Comparison of ENCODE assay signal across 9 mouse cellular contexts in genomic region chrX:73718271-73718670, GRCm38 (mm10). TPM values are rescaled to one million over a fixed set of nuclear protein-coding genes. Genes with fewer than 3 reads are reported as not detected.
DNase-seq lines count a peak whose midpoint lies in the region; ATAC-seq and TF ChIP-seq lines count a peak whose summit lies in the region.
"Had no signal": no experiment of that assay in that cellular context is flagged by ENCODE, and none has a peak within 500 bp of the region (broad histone marks: within the 10 kb centered on the region; RNA-seq: fewer than 3 reads in every experiment).

No protein-coding gene starts in this region.

- H3K9me3 ChIP-seq in liver, embryonic 16.5 days (replicated peaks; ENCODE audit: control insufficient read depth, low read length): no peaks in the 10 kb centered on the region
- no peaks in the 10 kb centered on the region for H3K9me3 ChIP-seq in stomach, postnatal 0 days (ENCODE audit: control insufficient read depth, low read length)

- no peak for TF ChIP-seq EP300 in stomach, postnatal 0 days (optimal IDR thresholded peaks at IDR 0.05)

- H3K9ac ChIP-seq in liver, embryonic 16.5 days (ENCODE audit: low read depth, low read length): no peak overlapping the region
- H3K9ac ChIP-seq in stomach, postnatal 0 days (ENCODE audit: low read length): no peak overlapping the region

- H3K4me2 ChIP-seq in liver, embryonic 16.5 days (ENCODE audit: low read depth, low read length): peak overlapping the region; percentile 76
- peak overlapping the region; percentile 58 for H3K4me2 ChIP-seq in stomach, postnatal 0 days (replicated peaks; ENCODE audit: low read depth)

- peak overlapping the region; percentile 51 for H3K27ac ChIP-seq in liver, embryonic 16.5 days (ENCODE audit: low read length)
- peak overlapping the region; percentile 75 for H3K27ac ChIP-seq in stomach, postnatal 0 days (replicated peaks)

- peaks cover 28% of the 10 kb centered on the region for H3K4me1 ChIP-seq in liver, embryonic 16.5 days (ENCODE audit: control insufficient read depth, low read depth, low read length)
- H3K4me1 ChIP-seq in stomach, postnatal 0 days (replicated peaks; ENCODE audit: control insufficient read depth, insufficient read depth): no peaks in the 10 kb centered on the region

- ATAC-seq in liver, embryonic 16.5 days (ENCODE audit: low read depth): no peak
- no peak for ATAC-seq in stomach, postnatal 0 days (ENCODE audit: low FRiP score, low TSS enrichment)
- no peak for ATAC-seq in granulocyte monocyte progenitor cell, adult 5-6 weeks (replicated peaks; ENCODE audit: poor library complexity, severe bottlenecking)

- WGBS in liver, embryonic 16.5 days (ENCODE audit: insufficient replicate concordance): 33% methylated on average over 3 of the region's 3 CpGs
- WGBS in stomach, postnatal 0 days: 22% methylated on average over 3 of the region's 3 CpGs

- H3K36me3 ChIP-seq in liver, embryonic 16.5 days (ENCODE audit: control insufficient read depth, insufficient read depth): no peaks in the 10 kb centered on the region
- no peaks in the 10 kb centered on the region for H3K36me3 ChIP-seq in stomach, postnatal 0 days (ENCODE audit: control insufficient read depth, insufficient read depth, low read length)

- no peaks in the 10 kb centered on the region for H3K27me3 ChIP-seq in liver, embryonic 16.5 days (ENCODE audit: control insufficient read depth, insufficient read depth, low read depth, low read length)
- no peaks in the 10 kb centered on the region for H3K27me3 ChIP-seq in stomach, postnatal 0 days (ENCODE audit: control insufficient read depth, insufficient read depth, low read length)

- H3K4me3 ChIP-seq in liver, embryonic 16.5 days (ENCODE audit: low read depth, low read length): no peak overlapping the region; the same call in none of the 2 replicates
- no peak overlapping the region for H3K4me3 ChIP-seq in stomach, postnatal 0 days (ENCODE audit: low read depth, low read length)

- intact Hi-C loops in heart, postnatal 10 days (cut with DNase I): loop anchor here (5.0 to 10.0 kb wide), 3 partner anchors 54 to 707 kb away; partner anchors contain the start of genes G6pdx and Srpk3

- no peak for TF ChIP-seq CTCF in stomach, postnatal 0 days (IDR thresholded peaks at IDR 0.05; ENCODE audit: low read depth)

- peak; percentile 8 to 13 for DNase-seq in cerebellum, adult 18-20 months
- no peak for DNase-seq in cerebellum, adult 8-10 months
- peak; percentile 14 to 25 for DNase-seq in urinary bladder, postnatal 36 days (ENCODE audit: low spot score in 2 of 2)
- DNase-seq in urinary bladder, postnatal 25 days (ENCODE audit: low spot score): no peak
- peak; percentile 18 to 22 for DNase-seq in heart, postnatal 10 days
- no peak for DNase-seq in stomach, postnatal 0 days (ENCODE audit: low spot score)

RNA-seq across cellular contexts. Expression of gene Abcd1, which starts 1.9 kb away (rescaled TPM):
- total RNA-seq in heart, postnatal 10 days (2021): 10 to 100 TPM; 23.9 to 28.4 TPM
- polyA plus RNA-seq in liver, embryonic 16.5 days (2015; fragmentation: Nextera tagmentation; extraction: Ambion mirVana): 8.0 and 8.1 TPM in 2 replicates
- 9.3 and 9.4 TPM in 2 replicates for polyA plus RNA-seq in stomach, postnatal 0 days (2015; fragmentation: Nextera tagmentation; extraction: Ambion mirVana)
- 61.0 and 61.6 TPM in 2 replicates for total RNA-seq in granulocyte monocyte progenitor cell, adult 5-6 weeks (2014; fragmentation: Nextera tagmentation)
- 19.5 and 26.1 TPM in 2 replicates for total RNA-seq in granulocyte monocyte progenitor cell, adult 5-6 weeks (2017)

RNA-seq across cellular contexts. Expression of gene Bcap31, which starts 2.3 kb away (rescaled TPM):
- 100 to 1,000 TPM in 1 of 2 experiments, 10 to 100 TPM in 1; 99.5 to 104 TPM for total RNA-seq in heart, postnatal 10 days (2021)
- polyA plus RNA-seq in liver, embryonic 16.5 days (2015; fragmentation: Nextera tagmentation; extraction: Ambion mirVana): 129 and 137 TPM in 2 replicates
- 270 and 283 TPM in 2 replicates for polyA plus RNA-seq in stomach, postnatal 0 days (2015; fragmentation: Nextera tagmentation; extraction: Ambion mirVana)
- total RNA-seq in granulocyte monocyte progenitor cell, adult 5-6 weeks (2014; fragmentation: Nextera tagmentation): 127 and 157 TPM in 2 replicates
- total RNA-seq in granulocyte monocyte progenitor cell, adult 5-6 weeks (2017): 255 and 292 TPM in 2 replicates

RNA-seq across cellular contexts. Expression of gene Plxnb3, which starts 38.6 kb away (rescaled TPM):
- total RNA-seq in heart, postnatal 10 days (2021): under 1 TPM; 0.72 to 0.92 TPM
- polyA plus RNA-seq in liver, embryonic 16.5 days (2015; fragmentation: Nextera tagmentation; extraction: Ambion mirVana): 0.23 and 0.47 TPM in 2 replicates
- 0.30 and 0.36 TPM in 2 replicates for polyA plus RNA-seq in stomach, postnatal 0 days (2015; fragmentation: Nextera tagmentation; extraction: Ambion mirVana)
- total RNA-seq in granulocyte monocyte progenitor cell, adult 5-6 weeks (2014; fragmentation: Nextera tagmentation): not detected in 2 replicates
- 0.13 and 0.57 TPM in 2 replicates for total RNA-seq in granulocyte monocyte progenitor cell, adult 5-6 weeks (2017)
- total RNA-seq: hematopoietic stem cell, adult 5-6 weeks had no signal

RNA-seq across cellular contexts. Expression of gene Slc6a8, which starts 45.3 kb away (rescaled TPM):
- total RNA-seq in heart, postnatal 10 days (2021): 100 to 1,000 TPM; 112 to 126 TPM
- polyA plus RNA-seq in liver, embryonic 16.5 days (2015; fragmentation: Nextera tagmentation; extraction: Ambion mirVana): 0.12 and 0.50 TPM in 2 replicates
- 7.5 and 9.2 TPM in 2 replicates for polyA plus RNA-seq in stomach, postnatal 0 days (2015; fragmentation: Nextera tagmentation; extraction: Ambion mirVana)
- 1.1 TPM in 1 of 2 replicates, not detected in the other for total RNA-seq in granulocyte monocyte progenitor cell, adult 5-6 weeks (2014; fragmentation: Nextera tagmentation)
- total RNA-seq in granulocyte monocyte progenitor cell, adult 5-6 weeks (2017): not detected in 2 replicates
- total RNA-seq: hematopoietic stem cell, adult 5-6 weeks had no signal

RNA-seq across cellular contexts. Expression of gene Srpk3, which starts 55.9 kb away (rescaled TPM):
- total RNA-seq in heart, postnatal 10 days (2021): 10 to 100 TPM; 36.0 to 43.6 TPM
- polyA plus RNA-seq in liver, embryonic 16.5 days (2015; fragmentation: Nextera tagmentation; extraction: Ambion mirVana): 1.1 and 2.9 TPM in 2 replicates
- 2.2 and 2.6 TPM in 2 replicates for polyA plus RNA-seq in stomach, postnatal 0 days (2015; fragmentation: Nextera tagmentation; extraction: Ambion mirVana)
- total RNA-seq in granulocyte monocyte progenitor cell, adult 5-6 weeks (2014; fragmentation: Nextera tagmentation): not detected in 2 replicates
- not detected in 2 replicates for total RNA-seq in granulocyte monocyte progenitor cell, adult 5-6 weeks (2017)
- total RNA-seq: hematopoietic stem cell, adult 5-6 weeks had no signal

Comparison
In these comparisons a context has a peak if more than half of its experiments do, and no peak if none do; other contexts are left out.
1. DNase-seq: peak in cerebellum, adult 18-20 months (2 of 2), urinary bladder, postnatal 36 days (2 of 2) and heart, postnatal 10 days (2 of 2); none in cerebellum, adult 8-10 months (single experiment), urinary bladder, postnatal 25 days (single experiment) and stomach, postnatal 0 days (single experiment).